Mouse (Mus musculus): ENCODE data around the gene Klb. TPM values are rescaled to one million over a fixed set of nuclear protein-coding genes. Genes with fewer than 3 reads are reported as not detected.
A peak's percentile ranks its signal among the peaks of the same experiment; 100 is the strongest.

The Klb gene
- polyA plus RNA-seq, 1 experiment from 2014 or later = 0.09 TPM

DNA sequence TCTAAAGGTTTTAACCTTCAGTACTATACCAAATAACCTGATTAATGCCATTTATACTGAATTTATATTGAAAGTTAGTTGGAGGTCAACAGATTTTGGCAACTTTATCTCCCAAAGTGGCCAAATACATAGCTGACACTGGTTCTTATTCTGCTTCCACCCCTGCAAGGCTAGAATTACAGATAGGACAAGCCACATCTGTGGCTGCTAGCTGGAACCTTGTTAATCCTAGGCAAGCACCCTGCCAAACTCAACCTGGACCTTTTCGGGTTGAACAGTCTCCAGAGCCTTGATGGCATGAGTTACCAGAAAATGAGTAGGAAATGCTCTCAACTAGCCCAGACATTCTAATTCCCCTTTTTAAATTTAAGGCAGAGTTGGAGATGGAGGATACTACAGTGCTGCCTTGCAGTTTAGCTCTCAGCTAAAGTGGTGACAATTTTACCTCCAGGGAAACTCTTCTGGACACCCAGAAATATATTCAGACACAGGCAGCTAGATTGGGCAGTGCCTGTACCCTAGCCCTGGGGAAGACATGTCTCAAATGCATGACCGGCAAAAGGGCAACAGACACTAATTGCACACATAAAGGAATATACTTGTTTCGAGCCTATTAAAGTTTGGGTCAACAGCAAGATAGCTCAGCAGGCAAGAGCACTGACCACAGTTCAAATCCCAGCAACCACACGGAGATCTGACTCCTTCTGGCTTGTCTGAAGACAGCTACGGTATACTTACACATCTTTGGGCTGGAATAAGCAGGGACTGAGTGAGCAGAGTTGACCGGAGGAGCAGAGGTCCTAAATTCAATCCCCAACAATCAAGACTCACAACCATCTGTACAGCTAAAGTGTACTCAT lies 39.1 kb downstream of the Klb start:
- Histone ChIP-seq H3K27ac (replicated peaks; ENCODE audit: low read depth, low read length) (no peak overlapping the region), H3K4me1 (ENCODE audit: control insufficient read depth, insufficient read depth, low read length) (no peaks in the 10 kb centered on the region; the same call in 1 of the 2 replicates), H3K36me3 (ENCODE audit: control insufficient read depth, insufficient read depth, low read length) (peaks cover 13% of the 10 kb centered on the region), H3K4me2 (ENCODE audit: low read depth, severe bottlenecking) (no peak overlapping the region), H3K9ac (ENCODE audit: low read length) (no peak overlapping the region), H3K4me3 (ENCODE audit: low read depth, low read length) (no peak overlapping the region), H3K27me3 (ENCODE audit: control insufficient read depth, insufficient read depth, low read length) (no peaks in the 10 kb centered on the region), H3K9me3 (ENCODE audit: control insufficient read depth, low read length) (no peaks in the 10 kb centered on the region)
- DNase-seq (ENCODE audit: low spot score) = peak; percentile 26
- no peak for ATAC-seq (ENCODE audit: insufficient number of reproducible peaks, low FRiP score, low TSS enrichment, low read depth)
- 80% methylated on average over 6 of the region's 6 CpGs for WGBS

DNA sequence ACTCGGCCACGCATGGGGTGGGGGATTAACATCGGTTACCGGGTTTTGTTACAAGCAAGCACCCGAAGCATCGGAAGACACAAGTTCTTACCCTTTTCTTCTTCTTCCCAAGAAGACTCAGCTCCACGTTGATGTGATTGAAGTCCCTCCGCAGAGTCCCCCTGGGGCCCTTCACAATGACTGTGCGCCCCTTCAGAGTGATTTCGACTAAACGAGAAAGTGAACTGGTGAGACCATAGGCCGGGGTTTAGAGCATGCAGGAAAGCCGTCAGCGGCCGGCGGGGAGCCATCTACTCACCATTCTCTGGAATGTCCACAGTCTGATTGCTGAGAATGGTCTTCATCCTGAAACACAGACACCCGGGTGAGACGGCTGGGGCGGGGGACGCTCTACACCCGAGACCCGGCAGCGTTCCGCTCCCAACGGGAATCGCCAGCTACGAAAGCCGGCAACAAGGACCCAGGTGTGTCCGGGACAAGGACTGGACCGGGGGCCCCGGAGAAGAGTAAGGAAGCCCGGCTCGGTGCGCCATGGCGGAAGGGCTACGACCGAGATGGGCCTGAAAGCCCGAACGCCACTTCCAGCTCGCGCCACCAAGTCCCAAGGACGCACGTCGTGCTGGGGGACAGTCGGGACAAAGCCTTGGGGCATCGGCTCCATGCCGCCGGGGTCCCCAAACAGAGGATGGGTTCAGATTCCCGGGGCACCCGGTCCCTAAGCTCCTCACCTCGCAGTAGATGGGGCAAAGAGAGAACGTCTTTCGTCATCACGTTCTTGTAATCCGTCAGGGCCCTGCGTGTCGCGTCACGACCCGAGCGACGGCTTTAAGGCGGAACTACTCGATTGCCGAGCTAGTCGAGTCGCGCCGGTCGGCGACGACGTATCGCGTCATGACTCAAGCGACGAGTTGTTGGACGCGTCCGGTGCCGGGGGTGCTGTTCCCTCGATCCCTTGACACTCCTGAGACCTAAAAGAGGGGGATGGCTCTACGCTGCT lies 42.8 kb downstream of the Klb start, which contains the start of the genes Rpl9 and Lias:
Gene Rpl9, minus strand, starts transcription at position 797 of the 997 bp plus-strand sequence.
Gene Lias, plus strand, starts transcription at position 850 of the 997 bp plus-strand sequence.
- H3K4me1 ChIP-seq (ENCODE audit: control insufficient read depth, insufficient read depth, low read length) = no peaks in the 10 kb centered on the region; the same call in 1 of the 2 replicates
- ATAC-seq (ENCODE audit: insufficient number of reproducible peaks, low FRiP score, low TSS enrichment, low read depth) (peak; percentile 94), DNase-seq (ENCODE audit: low spot score) (peak; percentile 99)
- H3K9me3 ChIP-seq (ENCODE audit: control insufficient read depth, low read length) = no peaks in the 10 kb centered on the region
- H3K4me3 ChIP-seq (ENCODE audit: low read depth, low read length) = peak within 1 kb of the TSS; percentile 70
- H3K9ac ChIP-seq (ENCODE audit: low read length) = peak within 1 kb of the TSS; percentile 88
- peak within 1 kb of the TSS; percentile 90 for H3K27ac ChIP-seq (replicated peaks; ENCODE audit: low read depth, low read length)
- no peaks in the 10 kb centered on the region for H3K27me3 ChIP-seq (ENCODE audit: control insufficient read depth, insufficient read depth, low read length)
- peak within 1 kb of the TSS; percentile 65 for H3K4me2 ChIP-seq (ENCODE audit: low read depth, severe bottlenecking)
- H3K36me3 ChIP-seq (ENCODE audit: control insufficient read depth, insufficient read depth, low read length) = peaks cover 13% of the 10 kb centered on the region
- under 1% methylated on average over 83 of the region's 83 CpGs for WGBS

- peak; percentile 36 for DNase-seq (ENCODE audit: low spot score)
- Histone ChIP-seq H3K36me3 (ENCODE audit: control insufficient read depth, insufficient read depth, low read length) (peaks cover 15% of the 10 kb centered on the region), H3K27me3 (ENCODE audit: control insufficient read depth, insufficient read depth, low read length) (no peaks in the 10 kb centered on the region), H3K27ac (replicated peaks; ENCODE audit: low read depth, low read length) (no peak overlapping the region), H3K4me3 (ENCODE audit: low read depth, low read length) (peak overlapping the region; percentile 70), H3K9me3 (ENCODE audit: control insufficient read depth, low read length) (no peaks in the 10 kb centered on the region), H3K4me1 (ENCODE audit: control insufficient read depth, insufficient read depth, low read length) (no peaks in the 10 kb centered on the region; the same call in 1 of the 2 replicates), H3K4me2 (ENCODE audit: low read depth, severe bottlenecking) (peak overlapping the region; percentile 61), H3K9ac (ENCODE audit: low read length) (peak overlapping the region; percentile 70)
- no peak for ATAC-seq (ENCODE audit: insufficient number of reproducible peaks, low FRiP score, low TSS enrichment, low read depth)
- 4% methylated on average over 12 of the region's 12 CpGs for WGBS
Measured at GRCm38 (mm10) chr5:65391753-65392152, 43.6 kb downstream of the Klb start.

- ATAC-seq (ENCODE audit: insufficient number of reproducible peaks, low FRiP score, low TSS enrichment, low read depth) (no peak), DNase-seq (ENCODE audit: low spot score) (no peak)
- Histone ChIP-seq H3K4me1 (ENCODE audit: control insufficient read depth, insufficient read depth, low read length) (no peaks in the 10 kb centered on the region; the same call in 1 of the 2 replicates), H3K4me2 (ENCODE audit: low read depth, severe bottlenecking) (no peak overlapping the region), H3K27ac (replicated peaks; ENCODE audit: low read depth, low read length) (no peak overlapping the region), H3K4me3 (ENCODE audit: low read depth, low read length) (no peak overlapping the region), H3K36me3 (ENCODE audit: control insufficient read depth, insufficient read depth, low read length) (peaks cover 2% of the 10 kb centered on the region; the same call in 1 of the 2 replicates), H3K9ac (ENCODE audit: low read length) (no peak overlapping the region), H3K27me3 (ENCODE audit: control insufficient read depth, insufficient read depth, low read length) (no peaks in the 10 kb centered on the region), H3K9me3 (ENCODE audit: control insufficient read depth, low read length) (no peaks in the 10 kb centered on the region)
- WGBS = 93% methylated on average over 7 of the region's 7 CpGs
Measured at GRCm38 (mm10) chr5:65394425-65394824, 46.3 kb downstream of the Klb start.

GRCm38 (mm10) chr5:65401251-65401994 lies 53.3 kb downstream of the Klb start:
- Histone ChIP-seq H3K4me3 (ENCODE audit: low read depth, low read length) (no peak overlapping the region), H3K27ac (replicated peaks; ENCODE audit: low read depth, low read length) (no peak overlapping the region), H3K27me3 (ENCODE audit: control insufficient read depth, insufficient read depth, low read length) (no peaks in the 10 kb centered on the region), H3K36me3 (ENCODE audit: control insufficient read depth, insufficient read depth, low read length) (peaks cover 6% of the 10 kb centered on the region; the same call in 1 of the 2 replicates), H3K4me2 (ENCODE audit: low read depth, severe bottlenecking) (no peak overlapping the region), H3K9me3 (ENCODE audit: control insufficient read depth, low read length) (no peaks in the 10 kb centered on the region), H3K4me1 (ENCODE audit: control insufficient read depth, insufficient read depth, low read length) (no peaks in the 10 kb centered on the region), H3K9ac (ENCODE audit: low read length) (no peak overlapping the region)
- peak; percentile 79 for DNase-seq (ENCODE audit: low spot score)
- no peak for ATAC-seq (ENCODE audit: insufficient number of reproducible peaks, low FRiP score, low TSS enrichment, low read depth)
- 36% methylated on average over 2 of the region's 2 CpGs for WGBS

DNA sequence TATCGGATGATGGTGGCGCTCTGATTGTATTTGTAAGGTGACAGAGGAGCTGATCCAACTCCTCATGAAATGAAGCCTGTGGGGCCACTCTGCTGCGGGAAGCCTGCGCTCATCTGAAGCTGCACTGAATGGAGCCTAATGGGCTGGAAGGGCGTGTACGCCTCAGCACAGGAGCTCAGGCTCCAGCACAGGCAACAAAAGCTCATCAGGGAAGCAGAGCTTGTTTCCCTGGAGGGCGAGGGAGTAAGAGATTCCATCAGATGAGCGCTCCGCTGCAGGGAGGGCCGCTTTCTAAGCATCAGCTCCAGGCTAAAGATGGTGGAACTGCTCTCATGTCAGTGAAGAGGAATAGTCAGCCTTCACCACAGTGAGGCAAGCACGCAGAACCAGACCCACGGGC lies 59.9 kb downstream of the Klb start:
- H3K4me1 ChIP-seq (ENCODE audit: control insufficient read depth, insufficient read depth, low read length) = no peaks in the 10 kb centered on the region
- H3K9me3 ChIP-seq (ENCODE audit: control insufficient read depth, low read length) = no peaks in the 10 kb centered on the region
- no peak for DNase-seq (ENCODE audit: low spot score)
- no peak overlapping the region for H3K9ac ChIP-seq (ENCODE audit: low read length)
- WGBS = 60% methylated on average over 12 of the region's 12 CpGs
- H3K27me3 ChIP-seq (ENCODE audit: control insufficient read depth, insufficient read depth, low read length) = no peaks in the 10 kb centered on the region
- no peak overlapping the region for H3K27ac ChIP-seq (replicated peaks; ENCODE audit: low read depth, low read length)
- ATAC-seq (ENCODE audit: insufficient number of reproducible peaks, low FRiP score, low TSS enrichment, low read depth) = no peak
- no peak overlapping the region for H3K4me3 ChIP-seq (ENCODE audit: low read depth, low read length)
- no peak overlapping the region for H3K4me2 ChIP-seq (ENCODE audit: low read depth, severe bottlenecking)
- peaks cover 2% of the 10 kb centered on the region; the same call in 1 of the 2 replicates for H3K36me3 ChIP-seq (ENCODE audit: control insufficient read depth, insufficient read depth, low read length)

GRCm38 (mm10) chr5:65415653-65416458 lies 67.7 kb downstream of the Klb start:
- Histone ChIP-seq H3K36me3 (ENCODE audit: control insufficient read depth, insufficient read depth, low read length) (peaks cover 6% of the 10 kb centered on the region), H3K27me3 (ENCODE audit: control insufficient read depth, insufficient read depth, low read length) (no peaks in the 10 kb centered on the region), H3K4me1 (ENCODE audit: control insufficient read depth, insufficient read depth, low read length) (peaks cover 6% of the 10 kb centered on the region), H3K27ac (replicated peaks; ENCODE audit: low read depth, low read length) (peak overlapping the region; percentile 88), H3K4me3 (ENCODE audit: low read depth, low read length) (no peak overlapping the region), H3K9me3 (ENCODE audit: control insufficient read depth, low read length) (no peaks in the 10 kb centered on the region), H3K9ac (ENCODE audit: low read length) (peak overlapping the region; percentile 61), H3K4me2 (ENCODE audit: low read depth, severe bottlenecking) (peak overlapping the region; percentile 20)
- ATAC-seq (ENCODE audit: insufficient number of reproducible peaks, low FRiP score, low TSS enrichment, low read depth) = peak; percentile 67
- WGBS = 16% methylated on average over 26 of the region's 26 CpGs
- peak; percentile 78 for DNase-seq (ENCODE audit: low spot score)

Data from limb, embryonic 11.5 days (tissue).